Mouse (Mus musculus): Measurements from ENCODE around the gene Fam213b. TPM values are rescaled to one million over a fixed set of nuclear protein-coding genes. Genes with fewer than 3 reads are reported as not detected.

The Fam213b gene
- polyA plus RNA-seq, 1 experiment: 92.4 TPM

GRCm38 (mm10) chr4:154922291-154922690, 23.4 kb upstream of the Fam213b start:
- Histone ChIP-seq H3K4me3 (ENCODE audit: insufficient read depth, low read depth, low read length) (no peak overlapping the region), H3K27me3 (replicated peaks; ENCODE audit: control insufficient read depth, insufficient read depth, low read length) (no peaks in the 10 kb centered on the region), H3K36me3 (ENCODE audit: control insufficient read depth, insufficient read depth, low read length) (no peaks in the 10 kb centered on the region), H3K27ac (ENCODE audit: insufficient read depth, low read depth, low read length) (no peak overlapping the region), H3K4me1 (ENCODE audit: control insufficient read depth, insufficient read depth, low read length) (no peaks in the 10 kb centered on the region)
- TF ChIP-seq CTCF (conservative IDR thresholded peaks at IDR 0.05; ENCODE audit: insufficient read depth, insufficient read length, low read depth, low read length): no peak
- no peak for TF ChIP-seq POLR2A (IDR thresholded peaks at IDR 0.05; ENCODE audit: low read depth, low read length)
- no peak for DNase-seq
- WGBS: 82% methylated on average over 4 of the region's 4 CpGs

GRCm38 (mm10) chr4:154916662-154917061, 17.7 kb upstream of the Fam213b start:
- H3K4me3 ChIP-seq (ENCODE audit: insufficient read depth, low read depth, low read length): no peak overlapping the region
- DNase-seq: no peak
- no peaks in the 10 kb centered on the region for H3K27me3 ChIP-seq (replicated peaks; ENCODE audit: control insufficient read depth, insufficient read depth, low read length)
- WGBS: 89% methylated on average over 4 of the region's 4 CpGs
- H3K4me1 ChIP-seq (ENCODE audit: control insufficient read depth, insufficient read depth, low read length): no peaks in the 10 kb centered on the region
- no peak for TF ChIP-seq CTCF (conservative IDR thresholded peaks at IDR 0.05; ENCODE audit: insufficient read depth, insufficient read length, low read depth, low read length)
- TF ChIP-seq POLR2A (IDR thresholded peaks at IDR 0.05; ENCODE audit: low read depth, low read length): no peak
- H3K27ac ChIP-seq (ENCODE audit: insufficient read depth, low read depth, low read length): no peak overlapping the region
- no peaks in the 10 kb centered on the region for H3K36me3 ChIP-seq (ENCODE audit: control insufficient read depth, insufficient read depth, low read length)

- H3K4me1 ChIP-seq (ENCODE audit: control insufficient read depth, insufficient read depth, low read length): no peaks in the 10 kb centered on the region
- TF ChIP-seq CTCF (conservative IDR thresholded peaks at IDR 0.05; ENCODE audit: insufficient read depth, insufficient read length, low read depth, low read length) (no peak), POLR2A (IDR thresholded peaks at IDR 0.05; ENCODE audit: low read depth, low read length) (no peak)
Measured at GRCm38 (mm10) chr4:154915286-154915685, 16.4 kb upstream of the Fam213b start.

GRCm38 (mm10) chr4:154914707-154915106, 15.8 kb upstream of the Fam213b start:
- TF ChIP-seq POLR2A (IDR thresholded peaks at IDR 0.05; ENCODE audit: low read depth, low read length) (no peak), CTCF (conservative IDR thresholded peaks at IDR 0.05; ENCODE audit: insufficient read depth, insufficient read length, low read depth, low read length) (no peak)
- Histone ChIP-seq H3K36me3 (ENCODE audit: control insufficient read depth, insufficient read depth, low read length) (no peaks in the 10 kb centered on the region), H3K4me3 (ENCODE audit: insufficient read depth, low read depth, low read length) (no peak overlapping the region), H3K4me1 (ENCODE audit: control insufficient read depth, insufficient read depth, low read length) (no peaks in the 10 kb centered on the region), H3K27ac (ENCODE audit: insufficient read depth, low read depth, low read length) (no peak overlapping the region), H3K27me3 (replicated peaks; ENCODE audit: control insufficient read depth, insufficient read depth, low read length) (no peaks in the 10 kb centered on the region)
- 88% methylated on average over 3 of the region's 3 CpGs for WGBS
- DNase-seq: peak; percentile 77

More at GRCm38 (mm10) chr4:154915286-154915685, 16.4 kb upstream of the Fam213b start:
- no peaks in the 10 kb centered on the region for H3K27me3 ChIP-seq (replicated peaks; ENCODE audit: control insufficient read depth, insufficient read depth, low read length)
- WGBS: 66% methylated on average over 10 of the region's 10 CpGs
- no peak overlapping the region for H3K27ac ChIP-seq (ENCODE audit: insufficient read depth, low read depth, low read length)
- H3K4me3 ChIP-seq (ENCODE audit: insufficient read depth, low read depth, low read length): no peak overlapping the region
- H3K36me3 ChIP-seq (ENCODE audit: control insufficient read depth, insufficient read depth, low read length): no peaks in the 10 kb centered on the region
- peak; percentile 61 for DNase-seq

GRCm38 (mm10) chr4:154914252-154914651, 15.3 kb upstream of the Fam213b start:
- WGBS: 94% methylated on average over 4 of the region's 4 CpGs
- H3K4me1 ChIP-seq (ENCODE audit: control insufficient read depth, insufficient read depth, low read length): no peaks in the 10 kb centered on the region
- TF ChIP-seq CTCF (conservative IDR thresholded peaks at IDR 0.05; ENCODE audit: insufficient read depth, insufficient read length, low read depth, low read length): no peak
- no peak for TF ChIP-seq POLR2A (IDR thresholded peaks at IDR 0.05; ENCODE audit: low read depth, low read length)

GRCm38 (mm10) chr4:154913845-154914244, 14.9 kb upstream of the Fam213b start:
- Histone ChIP-seq H3K27ac (ENCODE audit: insufficient read depth, low read depth, low read length) (no peak overlapping the region), H3K27me3 (replicated peaks; ENCODE audit: control insufficient read depth, insufficient read depth, low read length) (no peaks in the 10 kb centered on the region), H3K36me3 (ENCODE audit: control insufficient read depth, insufficient read depth, low read length) (no peaks in the 10 kb centered on the region), H3K4me1 (ENCODE audit: control insufficient read depth, insufficient read depth, low read length) (no peaks in the 10 kb centered on the region), H3K4me3 (ENCODE audit: insufficient read depth, low read depth, low read length) (no peak overlapping the region)
- DNase-seq: no peak
- TF ChIP-seq POLR2A (IDR thresholded peaks at IDR 0.05; ENCODE audit: low read depth, low read length): no peak
- TF ChIP-seq CTCF (conservative IDR thresholded peaks at IDR 0.05; ENCODE audit: insufficient read depth, insufficient read length, low read depth, low read length): no peak
- 96% methylated on average over 3 of the region's 3 CpGs for WGBS

More at GRCm38 (mm10) chr4:154914252-154914651, 15.3 kb upstream of the Fam213b start:
- H3K36me3 ChIP-seq (ENCODE audit: control insufficient read depth, insufficient read depth, low read length): no peaks in the 10 kb centered on the region
- no peak overlapping the region for H3K4me3 ChIP-seq (ENCODE audit: insufficient read depth, low read depth, low read length)
- H3K27ac ChIP-seq (ENCODE audit: insufficient read depth, low read depth, low read length): no peak overlapping the region
- no peaks in the 10 kb centered on the region for H3K27me3 ChIP-seq (replicated peaks; ENCODE audit: control insufficient read depth, insufficient read depth, low read length)
- no peak for DNase-seq

GRCm38 (mm10) chr4:154911644-154912043, 12.7 kb upstream of the Fam213b start:
- Histone ChIP-seq H3K36me3 (ENCODE audit: control insufficient read depth, insufficient read depth, low read length) (no peaks in the 10 kb centered on the region), H3K4me1 (ENCODE audit: control insufficient read depth, insufficient read depth, low read length) (no peaks in the 10 kb centered on the region), H3K27me3 (replicated peaks; ENCODE audit: control insufficient read depth, insufficient read depth, low read length) (no peaks in the 10 kb centered on the region), H3K27ac (ENCODE audit: insufficient read depth, low read depth, low read length) (no peak overlapping the region), H3K4me3 (ENCODE audit: insufficient read depth, low read depth, low read length) (no peak overlapping the region)
- TF ChIP-seq POLR2A (IDR thresholded peaks at IDR 0.05; ENCODE audit: low read depth, low read length): no peak
- TF ChIP-seq CTCF (conservative IDR thresholded peaks at IDR 0.05; ENCODE audit: insufficient read depth, insufficient read length, low read depth, low read length): no peak
- DNase-seq: no peak
- WGBS: 89% methylated on average over 2 of the region's 2 CpGs

Data from kidney, adult 2 months (tissue).